9 mouse cellular contexts compared by ENCODE assay signal in genomic region chr17:31806025-31806424, GRCm38 (mm10). TPM values are rescaled to one million over a fixed set of nuclear protein-coding genes. Genes with fewer than 3 reads are reported as not detected.
DNase-seq lines count a peak whose midpoint lies in the region; ATAC-seq and TF ChIP-seq lines count a peak whose summit lies in the region.
"Had no signal": no experiment of that assay in that cellular context is flagged by ENCODE, and none has a peak within 500 bp of the region (broad histone marks: within the 10 kb centered on the region; RNA-seq: fewer than 3 reads in every experiment).

No protein-coding gene starts in this region.

- no peak overlapping the region for H3K4me2 ChIP-seq in forebrain, embryonic 12.5 days
- H3K4me2 ChIP-seq: midbrain, embryonic 12.5 days had no signal

- H3K36me3 ChIP-seq in heart, adult 2 months (ENCODE audit: control insufficient read depth, insufficient read depth, low read length): no peaks in the 10 kb centered on the region
- H3K36me3 ChIP-seq in ES-E14 (ENCODE audit: control insufficient read depth, insufficient read depth, low read length, poor library complexity, severe bottlenecking): no peaks in the 10 kb centered on the region
- H3K36me3 ChIP-seq in forebrain, embryonic 12.5 days (replicated peaks): no peaks in the 10 kb centered on the region
- H3K36me3 ChIP-seq: midbrain, embryonic 12.5 days had no signal

- H3K27me3 ChIP-seq in heart, adult 2 months (ENCODE audit: control insufficient read depth, insufficient read depth, low read length): no peaks in the 10 kb centered on the region
- H3K27me3 ChIP-seq in forebrain, embryonic 12.5 days: peaks cover 5% of the 10 kb centered on the region; the same call in 1 of the 2 replicates

- no peak for TF ChIP-seq POLR2A in heart, adult 2 months (IDR thresholded peaks at IDR 0.05; ENCODE audit: insufficient read depth, low read depth, low read length)

- no peak overlapping the region for H3K9ac ChIP-seq in heart, adult 2 months (ENCODE audit: low read depth, low read length)
- H3K9ac ChIP-seq in ES-E14 (ENCODE audit: insufficient read depth, low read depth, low read length, poor library complexity, severe bottlenecking): peak overlapping the region; percentile 60
- H3K9ac ChIP-seq in forebrain, embryonic 12.5 days: no peak overlapping the region
- H3K9ac ChIP-seq: midbrain, embryonic 12.5 days had no signal

- no peaks in the 10 kb centered on the region for H3K9me3 ChIP-seq in ES-E14 (ENCODE audit: control insufficient read depth, insufficient read depth, low read depth, low read length)
- H3K9me3 ChIP-seq in forebrain, embryonic 12.5 days: no peaks in the 10 kb centered on the region
- H3K9me3 ChIP-seq: midbrain, embryonic 12.5 days had no signal

- no peaks in the 10 kb centered on the region for H3K79me2 ChIP-seq in heart, adult 2 months (replicated peaks; ENCODE audit: control insufficient read depth, insufficient read depth, low read length)

- intact Hi-C loops in heart, adult 2 months (cut with DNase I): no loop called here

- ATAC-seq in forebrain, embryonic 12.5 days (ENCODE audit: low FRiP score): no peak

- DNase-seq in heart, postnatal 4 days: peak; percentile 54
- DNase-seq in heart, adult 2 months: no peak
- no peak for DNase-seq in ES-E14 (ENCODE audit: low read depth, low spot score)
- peak; percentile 45 to 60 for DNase-seq in kidney, postnatal 25 days
- DNase-seq in spleen, postnatal 36 days (ENCODE audit: low spot score in 2 of 2): no peak
- no peak for DNase-seq in adrenal gland, postnatal 10 days
- DNase-seq in right cerebral cortex, postnatal 25 days: no peak

- TF ChIP-seq EP300 in heart, adult 2 months (IDR thresholded peaks at IDR 0.05; ENCODE audit: insufficient read depth, low read depth, low read length): no peak

- H3K4me3 ChIP-seq in heart, adult 2 months: no peak overlapping the region
- peak overlapping the region in 1 of 2 experiments; percentile 32; a peak in 2 of 4 replicates for H3K4me3 ChIP-seq in ES-E14 (ENCODE audit: insufficient read depth in 1 of 2, low read depth in 1 of 2, low read length in 2 of 2, poor library complexity in 1 of 2, severe bottlenecking in 1 of 2)
- H3K4me3 ChIP-seq in forebrain, embryonic 12.5 days (replicated peaks): no peak overlapping the region
- H3K4me3 ChIP-seq: midbrain, embryonic 12.5 days had no signal

- no peak overlapping the region for H3K27ac ChIP-seq in heart, adult 2 months
- peak overlapping the region; percentile 99 for H3K27ac ChIP-seq in ES-E14 (ENCODE audit: insufficient read depth, low read depth, low read length, poor library complexity, severe bottlenecking)
- H3K27ac ChIP-seq in forebrain, embryonic 12.5 days: peak overlapping the region; percentile 15; the same call in 1 of the 2 replicates
- H3K27ac ChIP-seq: midbrain, embryonic 12.5 days had no signal

- no peaks in the 10 kb centered on the region; the same call in 1 of the 2 replicates for H3K4me1 ChIP-seq in heart, adult 2 months (ENCODE audit: control insufficient read depth, insufficient read depth, low read length)
- H3K4me1 ChIP-seq in ES-E14 (ENCODE audit: control insufficient read depth in 2 of 2, insufficient read depth in 2 of 2, low read length in 2 of 2, poor library complexity in 1 of 2): peaks cover 34 to 58% of the 10 kb centered on the region in 2 experiments
- H3K4me1 ChIP-seq in forebrain, embryonic 12.5 days: peaks cover 16% of the 10 kb centered on the region; the same call in 1 of the 2 replicates

- TF ChIP-seq CTCF in heart, adult 2 months (IDR thresholded peaks at IDR 0.05): no peak

- 59% methylated on average over 8 of the region's 8 CpGs for WGBS in heart, adult 2 months
- 25% methylated on average over 8 of the region's 8 CpGs for WGBS in forebrain, embryonic 12.5 days

- in situ Hi-C loops in ES-E14 (cut with MboI; ENCODE audit: low sequenced_read_pairs in 2 of 2, unreplicated experiment in 2 of 2): no loop called here

TF ChIP-seq in ES-E14, 5 proteins besides CTCF, POLR2A, EP300 and RAD21:
- TF ChIP-seq MAFK (IDR thresholded peaks at IDR 0.05; ENCODE audit: insufficient read depth, low read depth, low read length) (no peak), CHD2 (IDR thresholded peaks at IDR 0.05; ENCODE audit: low read depth, low read length) (no peak), ZNF384 (IDR thresholded peaks at IDR 0.05; ENCODE audit: low read depth, low read length) (no peak)

RNA-seq across cellular contexts. Expression of gene Sik1, which starts 49.6 kb away (rescaled TPM):
- 10 to 100 TPM; 74.3 to 79.7 TPM for total RNA-seq in heart, postnatal 4 days (2021)
- 10 to 100 TPM; 39.6 to 62.7 TPM for total RNA-seq in heart, adult 2 months (2021)
- 15.4 and 21.0 TPM in 2 replicates for polyA plus RNA-seq in heart, adult 2 months (2012; rRNA removed)
- 35.0 and 41.2 TPM in 2 replicates for total RNA-seq in ES-E14 (2012; rRNA removed)
- polyA plus RNA-seq in forebrain, embryonic 12.5 days (2016; fragmentation: Nextera tagmentation; extraction: Ambion mirVana): 15.2 and 16.7 TPM in 2 replicates
- total RNA-seq in adrenal gland, postnatal 10 days (2021): 100 to 1,000 TPM in 1 of 2 experiments, 10 to 100 TPM in 1; 25.4 to 112 TPM

Comparison
In these comparisons a context has a peak if more than half of its experiments do, and no peak if none do; other contexts are left out.
1. DNase-seq: peak in heart, postnatal 4 days (single experiment) and kidney, postnatal 25 days (2 of 2); none in heart, adult 2 months (0 of 2), ES-E14 (single experiment), spleen, postnatal 36 days (0 of 2), adrenal gland, postnatal 10 days (single experiment) and right cerebral cortex, postnatal 25 days (single experiment).